Mouse (Mus musculus) forebrain, embryonic 12.5 days (tissue): ENCODE data around the gene Itga7. TPM values are rescaled to one million over a fixed set of nuclear protein-coding genes. Genes with fewer than 3 reads are reported as not detected.
A peak's percentile ranks its signal among the peaks of the same experiment; 100 is the strongest.

Experiments
- ATAC-seq: fragments of 200-750 bp; cut with Nextera tagmentation; 2 replicates; pipeline ENCODE4 v1.8.0; 2017; ENCODE audit warnings: moderate TSS enrichment; ENCODE audit not compliant: low FRiP score
- H3K27ac ChIP-seq: fragments of 300-500 bp; sonication (generic); 2 replicates; pipeline ENCODE4 v1.5.1; 2016; ENCODE audit warnings: mild to moderate bottlenecking
- H3K27me3 ChIP-seq: fragments of 300-500 bp; sonication (generic); 2 replicates; pipeline ENCODE4 v1.6.1; 2016; ENCODE audit warnings: mild to moderate bottlenecking
- H3K36me3 ChIP-seq: fragments of 300-500 bp; sonication (generic); replicated peaks from 2 replicates; pipeline ENCODE4 v1.6.1; 2016; ENCODE audit warnings: mild to moderate bottlenecking
- H3K4me1 ChIP-seq: fragments of 300-500 bp; sonication (generic); 2 replicates; pipeline ENCODE4 v1.6.1; 2016
- H3K4me2 ChIP-seq: fragments of 300-500 bp; sonication (generic); 2 replicates; pipeline ENCODE4 v1.6.1; 2016; ENCODE audit warnings: mild to moderate bottlenecking, moderate library complexity
- H3K4me3 ChIP-seq: fragments of 300-500 bp; sonication (generic); replicated peaks from 2 replicates; pipeline ENCODE4 v1.5.1; 2016; ENCODE audit warnings: mild to moderate bottlenecking
- H3K9ac ChIP-seq: fragments of 300-500 bp; sonication (generic); 2 replicates; pipeline ENCODE4 v1.6.1; 2016; ENCODE audit warnings: mild to moderate bottlenecking
- H3K9me3 ChIP-seq: fragments of 300-500 bp; sonication (generic); 2 replicates; pipeline ENCODE4 v1.6.1; 2016
- WGBS: fragments of 180-500 bp; shearing (Covaris S2); methylation state at CpG from one replicate; pipeline ENCODE4 v1.1.7; 2016; 5-methylcytosine and 5-hydroxymethylcytosine counted together
- polyA plus RNA-seq: library from polyadenylated mRNA; unstranded; fragments of >200 nt; fragmentation: Nextera tagmentation; extraction: Ambion mirVana; gene quantifications from 2 replicates; pipeline ENCODE4 v1.2.1, GENCODE M21; 2016

Itga7 gene
- 0.46 and 0.73 TPM in 2 replicates for polyA plus RNA-seq

DNA sequence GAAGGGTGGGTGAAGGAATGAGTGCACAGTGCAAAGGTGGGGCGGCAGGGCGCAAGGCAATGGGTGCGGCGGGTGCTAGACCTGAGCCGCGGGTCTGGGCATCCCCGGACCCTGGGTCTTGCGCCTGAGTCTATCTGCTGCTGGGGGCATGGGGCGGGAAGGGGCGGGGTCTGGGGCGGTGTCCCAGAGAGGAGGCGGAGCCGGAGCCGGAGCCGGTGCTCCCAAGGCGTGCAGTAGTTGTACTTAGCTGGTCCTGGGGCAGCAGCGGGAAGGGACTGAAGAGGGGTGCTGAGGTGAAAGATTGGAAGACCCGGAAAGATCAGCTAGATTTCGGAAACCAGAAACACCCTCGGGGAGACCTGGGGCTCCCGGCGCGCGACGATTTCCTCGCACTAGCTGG is at the start of gene Itga7:
TSS of gene Itga7 (plus strand) at position 245 of the 400 bp plus-strand sequence.
- Histone ChIP-seq H3K4me3 (peak within 1 kb of the TSS; percentile 45), H3K36me3 (no peaks in the 10 kb centered on the region), H3K4me1 (peaks cover 14% of the 10 kb centered on the region), H3K27ac (no peak within 1 kb of the TSS), H3K9me3 (no peaks in the 10 kb centered on the region), H3K27me3 (peaks cover 84% of the 10 kb centered on the region), H3K9ac (peak within 1 kb of the TSS; percentile 29), H3K4me2 (peak within 1 kb of the TSS; percentile 72)
- peak; percentile 88 for ATAC-seq
- under 1% methylated on average over 26 of the region's 26 CpGs for WGBS

DNA sequence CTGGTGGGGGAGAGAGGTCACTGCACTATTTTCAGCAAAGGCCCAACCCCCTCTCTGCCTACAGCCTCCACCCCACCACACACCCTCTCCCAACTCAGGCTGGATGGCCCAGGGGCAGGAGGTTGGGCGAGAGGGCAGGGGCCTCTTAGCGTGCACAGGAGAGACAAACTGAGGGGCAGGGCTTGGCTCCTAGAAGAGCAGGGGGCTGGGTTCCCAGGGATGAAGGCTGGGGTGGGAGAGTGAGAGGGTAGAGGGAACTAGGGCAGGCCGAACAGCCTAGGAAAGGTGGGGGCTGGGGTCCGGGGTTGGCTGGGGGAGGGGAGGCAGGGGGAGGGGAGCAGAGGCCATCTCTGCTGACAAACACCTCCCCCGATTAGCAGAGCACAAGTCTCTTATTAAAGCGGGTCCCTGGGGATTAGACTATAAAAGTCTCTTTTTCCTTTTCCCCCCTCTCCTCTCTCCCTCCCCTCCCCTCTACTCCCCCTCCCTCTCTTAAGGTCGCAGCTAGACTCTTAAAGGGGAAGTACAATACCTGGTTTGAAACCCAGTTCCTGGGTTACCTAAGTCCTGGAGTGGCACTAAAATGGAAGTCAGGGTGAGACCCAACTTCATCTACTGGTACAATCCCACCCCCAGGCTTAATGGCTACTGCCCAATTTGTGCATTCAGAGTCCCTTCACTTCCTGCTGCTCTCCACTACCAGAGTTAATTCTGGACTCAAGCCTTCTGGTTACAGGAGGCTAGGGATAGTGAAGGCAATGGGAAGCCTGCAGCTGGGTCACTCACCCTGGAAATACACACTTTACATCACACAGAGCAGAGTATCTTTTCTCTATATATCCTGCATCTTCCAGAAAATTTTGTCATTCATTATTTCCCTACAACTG is 44.4 kb upstream of the Itga7 start:
- Histone ChIP-seq H3K9ac (peak overlapping the region; percentile 84), H3K36me3 (peaks cover 35% of the 10 kb centered on the region), H3K4me1 (peaks cover 42% of the 10 kb centered on the region), H3K9me3 (no peaks in the 10 kb centered on the region), H3K4me3 (peak overlapping the region; percentile 78), H3K4me2 (peak overlapping the region; percentile 91), H3K27ac (peak overlapping the region; percentile 95), H3K27me3 (peaks cover 2% of the 10 kb centered on the region; the same call in 1 of the 2 replicates)
- WGBS = 3% methylated on average over 7 of the region's 7 CpGs
- peak; percentile 47 for ATAC-seq

DNA sequence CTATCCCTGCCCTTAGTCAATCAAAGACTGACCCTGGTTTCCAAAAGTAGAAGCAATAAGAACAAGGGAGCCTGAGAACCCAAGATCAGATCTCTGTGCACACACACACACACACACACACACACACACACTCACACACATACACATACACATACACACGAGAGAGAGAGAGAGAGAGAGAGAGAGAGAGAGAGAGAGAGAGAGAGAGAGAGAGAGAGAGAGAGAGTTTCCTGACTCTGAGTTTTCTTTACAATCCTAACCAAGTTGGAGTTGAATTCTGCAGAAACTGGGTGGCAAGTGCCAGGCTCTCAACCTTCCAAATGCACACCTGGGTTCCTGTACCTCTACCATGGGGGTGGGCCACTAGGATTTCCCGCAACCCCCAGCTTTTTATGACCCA is 43.8 kb upstream of the Itga7 start:
- WGBS = 0% methylated on average over 2 of the region's 2 CpGs
- no peak for ATAC-seq
- H3K36me3 ChIP-seq = peaks cover 32% of the 10 kb centered on the region
- H3K4me3 ChIP-seq = peak overlapping the region; percentile 78
- peak overlapping the region; percentile 91 for H3K4me2 ChIP-seq
- peaks cover 6% of the 10 kb centered on the region for H3K27me3 ChIP-seq
- H3K9me3 ChIP-seq = no peaks in the 10 kb centered on the region
- peak overlapping the region; percentile 84 for H3K9ac ChIP-seq
- peaks cover 42% of the 10 kb centered on the region for H3K4me1 ChIP-seq
- H3K27ac ChIP-seq = peak overlapping the region; percentile 95

DNA sequence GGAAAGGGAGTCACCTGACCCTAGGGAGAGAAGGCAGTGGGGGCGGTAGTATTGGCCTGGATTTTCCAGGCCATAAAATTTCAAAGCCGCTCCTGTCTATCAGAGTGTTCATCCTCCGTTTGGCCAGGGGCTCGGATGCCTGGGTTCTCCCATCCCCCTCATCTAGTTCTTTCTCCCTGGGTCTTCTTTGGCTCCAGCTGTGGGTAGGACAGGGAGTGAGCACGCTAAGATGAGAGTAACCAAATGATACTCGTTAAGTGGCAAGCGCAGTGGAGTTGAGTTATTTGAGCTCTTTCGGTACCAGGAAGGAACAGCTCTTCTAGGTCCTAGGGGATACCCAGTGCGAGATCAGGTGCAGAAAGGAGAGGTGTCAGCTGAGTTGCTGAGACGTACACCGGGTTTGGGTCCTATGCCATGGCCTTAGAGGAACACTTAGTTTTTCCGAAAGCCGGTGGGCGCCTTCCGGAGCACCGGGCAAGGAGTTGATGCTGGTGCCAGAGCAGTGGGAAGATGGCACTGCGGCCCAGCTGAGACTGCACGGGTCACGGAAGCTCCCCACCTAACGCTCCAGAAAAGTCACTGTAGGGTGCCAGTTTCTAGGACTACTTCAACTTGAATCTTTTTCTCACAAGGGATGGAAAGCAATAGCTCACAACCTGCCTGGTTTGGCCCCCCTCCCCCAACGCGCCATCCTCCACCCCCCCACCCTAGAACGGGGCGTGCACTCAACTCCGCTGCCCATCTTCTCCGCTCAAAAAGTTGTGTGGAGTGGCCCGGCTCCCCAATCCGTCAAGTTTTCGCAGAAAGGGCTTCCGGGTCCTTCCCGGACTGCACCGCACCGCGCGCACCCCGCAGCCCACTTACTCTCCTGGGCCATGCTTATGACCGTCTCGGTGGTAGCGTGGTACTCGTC is 43.0 kb upstream of the Itga7 start:
- peak overlapping the region; percentile 91 for H3K4me2 ChIP-seq
- ATAC-seq = no peak; the same call in 1 of the 2 replicates
- peaks cover 24% of the 10 kb centered on the region for H3K36me3 ChIP-seq
- peak overlapping the region; percentile 78 for H3K4me3 ChIP-seq
- H3K27ac ChIP-seq = peak overlapping the region; percentile 95
- H3K9ac ChIP-seq = peak overlapping the region; percentile 84
- H3K4me1 ChIP-seq = peaks cover 44% of the 10 kb centered on the region
- WGBS = under 1% methylated on average over 40 of the region's 40 CpGs
- H3K27me3 ChIP-seq = peaks cover 7% of the 10 kb centered on the region
- no peaks in the 10 kb centered on the region for H3K9me3 ChIP-seq

DNA sequence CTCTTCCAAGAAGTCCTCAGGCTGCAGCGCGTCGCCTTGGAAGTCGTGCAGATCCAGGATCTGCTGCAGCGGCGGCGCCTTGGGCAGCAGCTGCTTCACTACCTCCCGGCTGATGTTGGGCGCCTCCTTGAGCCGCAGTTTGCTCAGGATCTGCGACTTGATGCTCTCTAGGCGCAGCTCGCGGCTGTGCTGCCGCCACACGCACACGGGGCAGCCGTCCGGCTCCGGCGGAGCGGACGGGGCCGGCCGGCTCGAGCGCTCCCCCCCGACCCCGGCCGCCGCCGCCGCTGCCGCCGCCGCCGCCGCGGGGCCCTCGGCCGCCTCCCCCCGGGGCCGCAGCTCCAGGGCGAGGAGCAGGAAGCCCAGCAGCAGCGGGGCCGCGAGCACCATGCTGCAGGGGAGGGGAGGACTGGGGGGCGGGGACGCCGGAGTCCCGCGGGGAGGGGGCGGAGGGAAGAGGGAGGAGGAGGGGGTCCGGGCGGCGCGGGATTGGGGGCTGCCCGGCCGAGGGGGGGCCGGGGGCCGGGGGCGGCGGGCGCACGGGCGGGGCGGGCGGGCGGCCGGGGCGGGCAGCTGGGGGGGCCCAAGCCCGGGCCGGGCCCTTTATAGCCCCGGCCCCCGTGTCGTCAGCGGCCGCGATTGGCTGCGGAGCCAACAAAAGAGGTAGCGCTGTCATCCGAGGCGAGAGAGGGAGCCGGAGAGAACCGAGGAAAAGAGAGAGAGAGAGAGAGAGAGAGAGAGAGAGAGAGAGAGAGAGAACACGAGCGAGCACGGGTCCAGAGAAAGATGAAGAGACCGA is 42.1 kb upstream of the Itga7 start, which contains the start of gene Gdf11:
TSS of gene Gdf11 (minus strand) at position 423 of the 799 bp plus-strand sequence.
- Histone ChIP-seq H3K4me3 (peak within 1 kb of the TSS; percentile 78), H3K4me2 (peak within 1 kb of the TSS; percentile 91), H3K9me3 (no peaks in the 10 kb centered on the region), H3K27me3 (peaks cover 15% of the 10 kb centered on the region), H3K36me3 (peaks cover 15% of the 10 kb centered on the region), H3K4me1 (peaks cover 51% of the 10 kb centered on the region), H3K9ac (peak within 1 kb of the TSS; percentile 84), H3K27ac (peak within 1 kb of the TSS; percentile 95)
- ATAC-seq = peak; percentile 90
- under 1% methylated on average over 46 of the region's 89 CpGs for WGBS

DNA sequence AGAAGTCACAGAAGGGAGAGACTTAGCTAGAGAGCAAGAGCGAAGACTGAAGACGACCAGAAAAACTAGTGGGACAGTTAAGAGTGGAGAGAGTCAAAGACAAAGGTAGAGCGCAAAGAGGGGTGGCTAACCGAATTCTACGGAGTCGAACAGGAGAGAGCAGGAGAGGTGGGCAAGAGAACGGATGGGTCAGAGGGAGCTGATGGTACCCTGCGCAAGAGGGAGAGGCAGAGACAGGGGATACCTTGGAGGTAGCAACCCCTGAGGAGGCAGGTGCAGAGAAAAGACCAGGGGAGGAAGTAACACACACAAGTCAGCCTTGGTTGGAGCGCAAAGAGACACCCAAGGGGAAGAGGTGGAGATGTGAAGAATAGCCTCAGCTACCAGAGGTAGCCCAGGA is 41.4 kb upstream of the Itga7 start:
- Histone ChIP-seq H3K27ac (peak overlapping the region; percentile 95), H3K9ac (peak overlapping the region; percentile 84), H3K36me3 (peaks cover 8% of the 10 kb centered on the region), H3K9me3 (no peaks in the 10 kb centered on the region), H3K4me1 (peaks cover 51% of the 10 kb centered on the region), H3K27me3 (peaks cover 22% of the 10 kb centered on the region), H3K4me2 (peak overlapping the region; percentile 91), H3K4me3 (peak overlapping the region; percentile 78)
- ATAC-seq = peak; percentile 18
- under 1% methylated on average over 9 of the region's 9 CpGs for WGBS

DNA sequence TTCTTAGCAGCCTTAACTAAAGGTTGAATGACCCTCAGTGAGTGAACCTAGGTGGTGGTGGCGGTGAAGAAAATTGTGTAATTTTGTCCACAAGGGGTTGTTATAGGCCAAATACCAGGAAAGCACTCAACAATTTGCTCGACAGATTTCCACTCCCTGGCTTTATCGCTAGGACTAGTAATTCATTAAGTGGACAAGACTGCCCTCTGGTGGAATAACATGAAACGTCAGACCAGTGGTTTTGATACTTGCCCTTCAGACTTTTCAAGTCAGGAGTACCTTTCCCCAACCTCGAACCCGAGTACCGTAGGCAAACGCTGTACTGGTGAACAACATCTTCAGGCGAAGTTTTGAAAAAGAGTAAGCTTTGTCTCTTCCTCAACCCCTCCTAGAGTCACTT is 38.2 kb upstream of the Itga7 start:
- Histone ChIP-seq H3K27me3 (peaks cover 25% of the 10 kb centered on the region), H3K36me3 (no peaks in the 10 kb centered on the region), H3K9ac (no peak overlapping the region), H3K4me2 (peak overlapping the region; percentile 22), H3K4me3 (no peak overlapping the region), H3K27ac (no peak overlapping the region), H3K4me1 (peaks cover 23% of the 10 kb centered on the region), H3K9me3 (no peaks in the 10 kb centered on the region)
- WGBS = under 1% methylated on average over 9 of the region's 9 CpGs
- no peak for ATAC-seq

DNA sequence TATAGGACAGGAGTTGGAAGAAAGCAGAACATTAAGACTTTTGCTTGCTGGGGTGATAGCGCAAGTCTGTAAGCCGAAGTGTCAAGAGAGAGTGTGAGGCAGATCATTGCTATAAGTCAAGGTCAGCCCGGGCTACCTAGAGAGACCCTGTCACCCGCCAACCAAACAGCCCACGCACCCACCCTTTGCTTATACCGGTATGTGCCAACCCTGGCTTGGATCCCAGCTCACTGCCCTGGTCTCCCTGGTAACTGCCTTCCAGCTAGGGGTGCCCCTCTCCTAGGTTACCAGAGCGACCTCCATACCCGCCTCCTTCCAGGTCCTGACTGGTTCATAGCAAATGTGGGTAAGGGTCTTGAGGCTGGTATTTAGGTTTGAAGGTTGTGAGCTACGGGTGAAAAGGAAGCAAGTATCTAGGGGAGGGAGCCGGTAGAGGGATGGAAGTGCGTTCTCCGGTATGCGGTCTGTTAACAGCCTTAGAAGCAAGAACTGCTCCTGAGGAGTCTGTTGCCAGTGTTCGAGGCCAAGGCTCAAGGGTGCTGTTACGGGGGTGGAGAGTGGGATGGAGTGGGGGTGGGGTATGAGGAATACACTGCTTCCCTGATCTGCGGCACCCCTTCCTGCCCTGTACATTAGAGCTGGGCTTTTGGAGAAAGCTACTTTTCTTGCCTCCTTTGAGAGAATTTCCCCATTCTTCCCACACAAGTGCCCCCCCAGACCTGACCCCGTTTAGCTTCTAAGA is 37.5 kb upstream of the Itga7 start:
- 3% methylated on average over 17 of the region's 17 CpGs for WGBS
- Histone ChIP-seq H3K27me3 (peaks cover 25% of the 10 kb centered on the region), H3K4me2 (peak overlapping the region; percentile 22), H3K4me3 (no peak overlapping the region), H3K9me3 (no peaks in the 10 kb centered on the region), H3K9ac (no peak overlapping the region; the same call in 1 of the 2 replicates), H3K36me3 (no peaks in the 10 kb centered on the region), H3K27ac (no peak overlapping the region), H3K4me1 (peaks cover 20% of the 10 kb centered on the region)
- no peak for ATAC-seq

DNA sequence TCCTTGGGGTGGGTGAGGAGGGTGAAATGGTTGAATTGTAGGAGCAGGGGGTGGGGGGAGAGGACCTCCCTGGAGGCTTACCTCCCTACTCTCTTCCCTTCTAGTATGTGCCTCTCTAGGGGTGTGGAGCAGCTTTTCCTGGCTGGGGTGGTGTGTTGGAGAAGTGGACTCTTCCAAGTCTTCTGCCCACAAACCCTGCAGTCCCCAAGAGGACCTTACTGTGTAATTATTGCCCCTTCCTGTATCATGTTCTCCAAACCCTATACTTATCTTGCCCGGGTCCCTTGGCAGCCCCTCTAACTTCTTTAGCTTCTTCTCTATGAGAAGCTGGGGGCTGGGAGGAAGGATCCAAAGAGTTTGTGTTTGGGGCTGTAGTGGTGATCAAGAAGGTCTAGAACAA is 36.8 kb upstream of the Itga7 start:
- Histone ChIP-seq H3K9ac (no peak overlapping the region), H3K27ac (no peak overlapping the region), H3K36me3 (no peaks in the 10 kb centered on the region), H3K27me3 (peaks cover 25% of the 10 kb centered on the region), H3K4me2 (0 out of 2 replicates have a peak overlapping the region, but pooled peaks have one; percentile 22), H3K4me3 (no peak overlapping the region), H3K4me1 (peaks cover 20% of the 10 kb centered on the region), H3K9me3 (no peaks in the 10 kb centered on the region)
- WGBS = 37% methylated on average over 1 of the region's 1 CpGs
- no peak for ATAC-seq

DNA sequence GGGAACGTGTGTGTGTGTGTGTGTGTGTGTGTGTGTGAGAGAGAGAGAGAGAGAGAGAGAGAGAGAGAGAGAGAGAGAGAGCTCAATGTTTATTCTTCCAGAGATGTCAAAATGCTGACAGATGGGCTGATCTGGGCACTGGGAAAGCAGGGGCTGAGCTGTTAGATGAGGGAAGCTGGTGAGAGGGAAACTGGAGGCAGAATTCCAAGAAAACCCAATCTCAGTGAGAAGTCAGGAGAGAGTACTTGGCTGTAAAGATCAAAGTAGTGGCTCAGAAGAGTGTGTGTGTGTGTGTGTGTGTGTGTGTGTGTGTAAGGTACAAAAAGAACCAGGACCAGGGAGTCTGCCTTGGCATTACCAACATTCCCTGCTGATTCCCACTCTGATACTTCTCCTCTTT is 36.1 kb upstream of the Itga7 start:
- no peaks in the 10 kb centered on the region for H3K9me3 ChIP-seq
- H3K27ac ChIP-seq = no peak overlapping the region
- H3K27me3 ChIP-seq = peaks cover 25% of the 10 kb centered on the region
- H3K4me3 ChIP-seq = no peak overlapping the region
- H3K4me2 ChIP-seq = no peak overlapping the region
- no peak for ATAC-seq
- no peak overlapping the region for H3K9ac ChIP-seq
- no peaks in the 10 kb centered on the region for H3K36me3 ChIP-seq
- WGBS = 13% methylated on average over 1 of the region's 1 CpGs
- H3K4me1 ChIP-seq = peaks cover 16% of the 10 kb centered on the region
